Mouse (Mus musculus) E14TG2a.4 (cell line): ENCODE measurements around the gene Med20.
A peak's percentile ranks its signal among the peaks of the same experiment; 100 is the strongest.
"Not testable (repeated sequence)": the region's sequence is repeated elsewhere in the genome, so short reads cannot be mapped to it uniquely, and the experiment has no call there.

Experiments used
- H3K27me3 ChIP-seq: 2 replicates; pipeline ENCODE4 v1.6.1; 2014; ENCODE audit warnings: low read length, control low read depth; ENCODE audit not compliant: insufficient read depth
- H3K36me3 ChIP-seq: 2 replicates; pipeline ENCODE4 v1.6.1; 2014; ENCODE audit warnings: low read length, control low read depth; ENCODE audit not compliant: insufficient read depth
- H3K4me1 ChIP-seq: replicated peaks from 2 replicates; pipeline ENCODE4 v1.6.1; 2014; ENCODE audit warnings: low read depth, low read length, control low read depth
- H3K4me3 ChIP-seq: replicated peaks from 2 replicates; pipeline ENCODE4 v1.5.1; 2014; ENCODE audit warnings: mild to moderate bottlenecking, low read length
- H3K9me3 ChIP-seq: 2 replicates; pipeline ENCODE4 v1.6.1; 2014; ENCODE audit warnings: low read length, control low read depth
- CTCF ChIP-seq: conservative IDR thresholded peaks from 2 replicates; pipeline ENCODE4 v1.5.1; 2014; ENCODE audit warnings: low read length
- NANOG ChIP-seq: IDR thresholded peaks from 2 replicates; pipeline ENCODE4 v1.6.1; 2014; ENCODE audit warnings: borderline replicate concordance, low read length, mixed read lengths
- POU5F1 ChIP-seq: IDR thresholded peaks from 2 replicates; pipeline ENCODE4 v1.6.1; 2014; ENCODE audit warnings: low read length, borderline replicate concordance

Med20 gene

GRCm38 (mm10) chr17:47646683-47647082 lies 35.3 kb downstream of the Med20 start:
- Histone ChIP-seq H3K4me1 (peaks cover 53% of the 10 kb centered on the region), H3K9me3 (no peaks in the 10 kb centered on the region), H3K27me3 (no peaks in the 10 kb centered on the region), H3K36me3 (no peaks in the 10 kb centered on the region), H3K4me3 (no peak overlapping the region)
- TF ChIP-seq CTCF (peak; percentile 67), NANOG (no peak)

- no peak for TF ChIP-seq CTCF
- no peak for TF ChIP-seq NANOG
- TF ChIP-seq POU5F1: no peak
- H3K9me3 ChIP-seq: no peaks in the 10 kb centered on the region
Observed at GRCm38 (mm10) chr17:47648966-47649365, 37.6 kb downstream of the Med20 start.

GRCm38 (mm10) chr17:47651953-47652352 lies 40.6 kb downstream of the Med20 start:
- H3K36me3 ChIP-seq: no peaks in the 10 kb centered on the region; the same call in 1 of the 2 replicates
- no peak overlapping the region for H3K4me3 ChIP-seq
- TF ChIP-seq POU5F1: no peak
- no peak for TF ChIP-seq CTCF
- no peak for TF ChIP-seq NANOG
- peaks cover 64% of the 10 kb centered on the region for H3K4me1 ChIP-seq
- H3K27me3 ChIP-seq: no peaks in the 10 kb centered on the region
- no peaks in the 10 kb centered on the region for H3K9me3 ChIP-seq

More at GRCm38 (mm10) chr17:47648966-47649365, 37.6 kb downstream of the Med20 start:
- no peak overlapping the region for H3K4me3 ChIP-seq
- H3K4me1 ChIP-seq: peaks cover 54% of the 10 kb centered on the region
- no peaks in the 10 kb centered on the region for H3K36me3 ChIP-seq
- no peaks in the 10 kb centered on the region for H3K27me3 ChIP-seq

GRCm38 (mm10) chr17:47654346-47654745 lies 43.0 kb downstream of the Med20 start:
- H3K4me1 ChIP-seq: peaks cover 61% of the 10 kb centered on the region
- H3K9me3 ChIP-seq, H3K4me3 ChIP-seq, H3K36me3 ChIP-seq, H3K27me3 ChIP-seq: not testable (repeated sequence)

- Histone ChIP-seq H3K36me3 (no peaks in the 10 kb centered on the region; the same call in 1 of the 2 replicates), H3K4me1 (peaks cover 63% of the 10 kb centered on the region), H3K9me3 (no peaks in the 10 kb centered on the region), H3K4me3 (no peak overlapping the region), H3K27me3 (no peaks in the 10 kb centered on the region)
- TF ChIP-seq POU5F1: no peak
- TF ChIP-seq NANOG: no peak
- TF ChIP-seq CTCF: no peak
Observed at GRCm38 (mm10) chr17:47655697-47656096, 44.3 kb downstream of the Med20 start.

- Histone ChIP-seq H3K9me3 (no peaks in the 10 kb centered on the region), H3K27me3 (no peaks in the 10 kb centered on the region), H3K4me3 (no peak overlapping the region), H3K36me3 (no peaks in the 10 kb centered on the region; the same call in 1 of the 2 replicates), H3K4me1 (peaks cover 72% of the 10 kb centered on the region)
- TF ChIP-seq NANOG: no peak
- no peak for TF ChIP-seq POU5F1
- TF ChIP-seq CTCF: no peak
Observed at GRCm38 (mm10) chr17:47657901-47658300, 46.5 kb downstream of the Med20 start.

GRCm38 (mm10) chr17:47658741-47659243 lies 47.4 kb downstream of the Med20 start:
- H3K27me3 ChIP-seq: no peaks in the 10 kb centered on the region
- TF ChIP-seq POU5F1 (no peak), CTCF (no peak), NANOG (no peak)

GRCm38 (mm10) chr17:47663009-47663713 lies 51.8 kb downstream of the Med20 start:
- H3K4me3 ChIP-seq: no peak overlapping the region
- H3K27me3 ChIP-seq: no peaks in the 10 kb centered on the region
- TF ChIP-seq POU5F1 (no peak), CTCF (no peak), NANOG (no peak)
- H3K9me3 ChIP-seq: no peaks in the 10 kb centered on the region
- H3K36me3 ChIP-seq: no peaks in the 10 kb centered on the region
- H3K4me1 ChIP-seq: peaks cover 68% of the 10 kb centered on the region

More at GRCm38 (mm10) chr17:47658741-47659243, 47.4 kb downstream of the Med20 start:
- Histone ChIP-seq H3K36me3 (no peaks in the 10 kb centered on the region; the same call in 1 of the 2 replicates), H3K9me3 (no peaks in the 10 kb centered on the region), H3K4me3 (no peak overlapping the region), H3K4me1 (peaks cover 78% of the 10 kb centered on the region)

GRCm38 (mm10) chr17:47664474-47664873 lies 53.1 kb downstream of the Med20 start:
- Histone ChIP-seq H3K36me3 (no peaks in the 10 kb centered on the region), H3K27me3 (no peaks in the 10 kb centered on the region), H3K9me3 (no peaks in the 10 kb centered on the region), H3K4me1 (peaks cover 74% of the 10 kb centered on the region), H3K4me3 (no peak overlapping the region)
- no peak for TF ChIP-seq POU5F1
- no peak for TF ChIP-seq NANOG
- no peak for TF ChIP-seq CTCF
